Mouse (Mus musculus): ENCODE results near the gene Thnsl2. TPM values are rescaled to one million over a fixed set of nuclear protein-coding genes. Genes with fewer than 3 reads are reported as not detected.
A peak's percentile ranks its signal among the peaks of the same experiment; 100 is the strongest.

The Thnsl2 gene
- total and polyA plus RNA-seq, 3 experiments = not detected

DNA sequence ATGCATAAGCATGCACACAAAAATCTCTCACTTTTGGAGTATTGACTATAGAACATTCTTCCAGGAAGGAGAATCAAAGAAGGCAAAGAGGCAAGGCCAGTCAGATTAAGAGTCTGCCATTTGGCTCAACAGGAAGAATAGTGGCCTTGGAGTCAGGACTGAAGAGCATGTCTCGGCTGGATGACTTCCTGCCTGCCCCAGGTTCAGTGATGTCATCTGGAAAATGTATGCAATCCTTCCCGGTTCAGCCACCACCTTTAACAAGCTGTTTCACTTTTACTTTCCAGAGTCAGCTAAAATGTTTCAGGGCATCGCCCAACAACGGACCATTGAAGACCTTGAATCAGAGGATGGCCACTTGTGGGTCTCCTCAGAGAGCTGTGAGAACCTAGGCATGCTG lies 55.2 kb downstream of the Thnsl2 start (continued):
- TF ChIP-seq CTCF (conservative IDR thresholded peaks at IDR 0.05 in 1 of 2, IDR thresholded peaks at IDR 0.05 in 1 of 2; ENCODE audit: low read depth in 2 of 2, low read length in 2 of 2) (no peak), MAX (IDR thresholded peaks at IDR 0.05; ENCODE audit: low read length) (no peak), POLR2A (IDR thresholded peaks at IDR 0.05; ENCODE audit: low read depth, low read length) (no peak), TBP (conservative IDR thresholded peaks at IDR 0.05; ENCODE audit: low read depth, low read length) (no peak), MXI1 (IDR thresholded peaks at IDR 0.05; ENCODE audit: low read depth, low read length) (0 out of 2 replicates have a peak, but pooled peaks have one; percentile 14), USF1 (IDR thresholded peaks at IDR 0.05; ENCODE audit: low read depth, low read length) (no peak), ZMIZ1 (IDR thresholded peaks at IDR 0.05; ENCODE audit: low read depth, low read length) (no peak)

DNA sequence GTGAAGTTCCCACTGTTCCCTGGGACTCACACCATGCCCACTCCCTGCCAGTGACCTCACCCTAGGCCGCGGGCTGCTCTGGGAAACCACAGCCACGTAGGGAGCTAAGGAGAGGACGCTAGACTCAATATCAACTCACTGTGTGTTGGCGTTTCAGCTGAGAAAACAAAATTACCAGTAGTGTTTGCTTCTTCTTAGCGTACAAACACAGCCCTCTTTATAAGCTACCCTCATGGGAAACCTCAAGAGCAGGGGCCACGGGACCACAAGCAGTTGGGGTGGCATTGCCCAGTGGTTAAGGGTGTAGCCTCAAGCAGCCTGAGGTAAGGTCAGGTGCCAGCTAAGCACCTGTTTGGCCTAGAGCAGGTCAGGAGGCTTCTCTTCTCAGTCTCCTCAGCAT lies 60.8 kb downstream of the Thnsl2 start:
- H3K79me2 ChIP-seq (replicated peaks; ENCODE audit: control insufficient read depth, extremely low read depth, insufficient read depth, poor library complexity, severe bottlenecking) = no peaks in the 10 kb centered on the region
- no peak overlapping the region for H3K4me3 ChIP-seq (replicated peaks in 1 of 3; ENCODE audit: low read depth in 2 of 3, low read length in 2 of 3, poor library complexity in 1 of 3)
- H3K27me3 ChIP-seq (replicated peaks) = no peaks in the 10 kb centered on the region
- in situ Hi-C loops (cut with MboI; ENCODE audit: low pct_ligation_motif_present, low pct_unique_long_range_greater_than_20kb, low sequenced_read_pairs) = no loop called here
- peaks cover 4% of the 10 kb centered on the region for H3K9me3 ChIP-seq (replicated peaks; ENCODE audit: low read length)
- TF ChIP-seq HCFC1 (IDR thresholded peaks at IDR 0.05; ENCODE audit: low read depth, low read length) = no peak
- TF ChIP-seq JUND (conservative IDR thresholded peaks at IDR 0.05; ENCODE audit: low read depth, low read length) = no peak
- dilution Hi-C loops (cut with MboI; ENCODE audit: extremely low pct_ligation_motif_present, extremely low pct_unique_long_range_greater_than_20kb, low sequenced_read_pairs) = no loop called here
- H3K4me2 ChIP-seq (ENCODE audit: insufficient read depth, low read depth, poor library complexity, severe bottlenecking) = no peak overlapping the region
- H3K36me3 ChIP-seq (replicated peaks in 1 of 2; ENCODE audit: control insufficient read depth in 1 of 2, insufficient read depth in 1 of 2, low read length in 1 of 2) = no peaks in the 10 kb centered on the region
- no peak for DNase-seq (ENCODE audit: extremely low read depth)
- H3K9ac ChIP-seq (ENCODE audit: insufficient read depth, low read depth) = no peak overlapping the region
- no peak overlapping the region for H3K27ac ChIP-seq (ENCODE audit: insufficient read depth, low read depth)
- H3K4me1 ChIP-seq (ENCODE audit: control insufficient read depth in 1 of 2, insufficient read depth in 2 of 2) = peaks cover 0 to 2% of the 10 kb centered on the region in 2 experiments; a peak in 2 of 4 replicates

DNA sequence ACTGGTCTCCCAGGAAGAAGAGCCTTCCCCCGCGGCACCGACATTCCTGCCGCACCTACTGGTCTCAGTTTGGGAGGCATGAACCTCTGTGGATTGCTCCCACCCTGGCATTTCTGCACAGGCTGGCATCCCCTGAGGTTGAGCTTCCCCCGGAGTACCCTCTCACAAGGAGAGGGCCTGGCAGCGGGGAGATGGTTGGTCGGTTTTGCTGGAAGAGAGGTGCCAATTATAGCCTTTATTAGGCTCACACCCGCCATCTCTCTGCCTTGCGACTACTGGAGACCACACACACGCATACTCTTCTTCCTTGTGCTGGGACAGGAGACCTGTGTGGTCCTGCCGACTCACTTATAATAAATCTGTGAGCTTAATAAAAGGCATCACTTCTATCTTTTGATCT lies 62.2 kb downstream of the Thnsl2 start:
- Histone ChIP-seq H3K9ac (ENCODE audit: insufficient read depth, low read depth) (no peak overlapping the region), H3K27ac (ENCODE audit: insufficient read depth, low read depth) (no peak overlapping the region), H3K4me1 (ENCODE audit: control insufficient read depth in 1 of 2, insufficient read depth in 2 of 2) (peaks cover 0 to 2% of the 10 kb centered on the region in 2 experiments; a peak in 1 of 4 replicates), H3K36me3 (replicated peaks in 1 of 2; ENCODE audit: control insufficient read depth in 1 of 2, insufficient read depth in 1 of 2, low read length in 1 of 2) (no peaks in the 10 kb centered on the region), H3K9me3 (replicated peaks; ENCODE audit: low read length) (peaks cover 2% of the 10 kb centered on the region), H3K27me3 (replicated peaks) (no peaks in the 10 kb centered on the region), H3K79me2 (replicated peaks; ENCODE audit: control insufficient read depth, extremely low read depth, insufficient read depth, poor library complexity, severe bottlenecking) (no peaks in the 10 kb centered on the region), H3K4me3 (replicated peaks in 1 of 3; ENCODE audit: low read depth in 2 of 3, low read length in 2 of 3, poor library complexity in 1 of 3) (no peak overlapping the region), H3K4me2 (ENCODE audit: insufficient read depth, low read depth, poor library complexity, severe bottlenecking) (no peak overlapping the region)
- dilution Hi-C loops (cut with MboI; ENCODE audit: extremely low pct_ligation_motif_present, extremely low pct_unique_long_range_greater_than_20kb, low sequenced_read_pairs) = no loop called here
- TF ChIP-seq CHD1 (IDR thresholded peaks at IDR 0.05; ENCODE audit: low read depth, low read length) (no peak), TBP (conservative IDR thresholded peaks at IDR 0.05; ENCODE audit: low read depth, low read length) (no peak), RAD21 (IDR thresholded peaks at IDR 0.05; ENCODE audit: low read depth, low read length) (no peak), MEF2A (IDR thresholded peaks at IDR 0.05; ENCODE audit: borderline replicate concordance, low read depth, low read length) (no peak), E2F4 (IDR thresholded peaks at IDR 0.05; ENCODE audit: insufficient replicate concordance, low read depth, low read length) (no peak), PAX5 (IDR thresholded peaks at IDR 0.05; ENCODE audit: low read length) (no peak), NRF1 (IDR thresholded peaks at IDR 0.05; ENCODE audit: low read depth, low read length) (no peak), SIN3A (IDR thresholded peaks at IDR 0.05; ENCODE audit: low read length) (no peak), HCFC1 (IDR thresholded peaks at IDR 0.05; ENCODE audit: low read depth, low read length) (no peak), ETS1 (conservative IDR thresholded peaks at IDR 0.05; ENCODE audit: low read depth, low read length) (no peak), CHD2 (IDR thresholded peaks at IDR 0.05; ENCODE audit: low read length) (no peak), NELFE (IDR thresholded peaks at IDR 0.05; ENCODE audit: low read depth, low read length) (no peak), BHLHE40 (IDR thresholded peaks at IDR 0.05; ENCODE audit: low read depth, low read length) (no peak), IRF4 (IDR thresholded peaks at IDR 0.05; ENCODE audit: low read depth, low read length) (no peak)
- in situ Hi-C loops (cut with MboI; ENCODE audit: low pct_ligation_motif_present, low pct_unique_long_range_greater_than_20kb, low sequenced_read_pairs) = no loop called here
- DNase-seq (ENCODE audit: extremely low read depth) = no peak

Measured in CH12.LX (cell line).